Mouse (Mus musculus): Measurements from ENCODE around the gene Sirt4.

The Sirt4 gene

DNA sequence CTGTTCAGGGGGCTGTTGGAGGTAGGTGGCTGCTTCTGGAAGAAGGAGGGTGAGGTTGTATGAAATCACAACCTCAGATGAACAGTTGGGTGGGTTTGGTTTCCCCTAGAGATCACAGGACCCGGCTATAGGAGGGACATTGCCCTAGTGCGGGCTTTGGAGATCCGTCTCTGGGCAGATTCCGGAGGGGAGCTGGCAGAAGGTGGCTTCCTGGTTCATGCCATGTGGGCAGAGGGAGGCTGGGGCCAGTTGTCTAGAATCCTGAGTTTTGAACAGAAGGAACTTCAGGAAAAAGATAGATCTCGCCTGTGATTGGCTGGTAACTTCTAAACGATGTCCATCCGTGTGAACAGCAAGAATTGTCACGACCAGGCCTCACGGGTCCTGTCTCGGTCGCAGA lies 52.1 kb downstream of the Sirt4 start:
- no peak for DNase-seq

DNA sequence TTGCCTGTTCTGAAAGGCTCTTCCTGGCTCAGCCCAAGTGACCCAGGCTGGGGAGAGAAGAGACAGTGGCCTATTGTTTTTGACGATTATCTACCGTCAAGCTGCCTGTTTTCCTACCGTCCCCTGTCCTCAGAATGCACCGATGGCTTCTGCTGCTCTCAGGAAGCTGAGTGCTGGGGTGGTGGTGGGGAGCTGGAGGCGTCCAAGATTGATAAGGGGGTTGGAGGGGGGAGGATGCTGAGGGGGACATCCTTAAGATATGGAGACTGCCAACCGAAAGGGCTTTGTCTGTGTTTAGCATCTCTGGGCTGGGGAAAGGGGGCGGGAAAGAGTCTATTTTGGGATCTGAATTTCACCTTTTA lies 52.6 kb downstream of the Sirt4 start:
- DNase-seq: no peak

DNA sequence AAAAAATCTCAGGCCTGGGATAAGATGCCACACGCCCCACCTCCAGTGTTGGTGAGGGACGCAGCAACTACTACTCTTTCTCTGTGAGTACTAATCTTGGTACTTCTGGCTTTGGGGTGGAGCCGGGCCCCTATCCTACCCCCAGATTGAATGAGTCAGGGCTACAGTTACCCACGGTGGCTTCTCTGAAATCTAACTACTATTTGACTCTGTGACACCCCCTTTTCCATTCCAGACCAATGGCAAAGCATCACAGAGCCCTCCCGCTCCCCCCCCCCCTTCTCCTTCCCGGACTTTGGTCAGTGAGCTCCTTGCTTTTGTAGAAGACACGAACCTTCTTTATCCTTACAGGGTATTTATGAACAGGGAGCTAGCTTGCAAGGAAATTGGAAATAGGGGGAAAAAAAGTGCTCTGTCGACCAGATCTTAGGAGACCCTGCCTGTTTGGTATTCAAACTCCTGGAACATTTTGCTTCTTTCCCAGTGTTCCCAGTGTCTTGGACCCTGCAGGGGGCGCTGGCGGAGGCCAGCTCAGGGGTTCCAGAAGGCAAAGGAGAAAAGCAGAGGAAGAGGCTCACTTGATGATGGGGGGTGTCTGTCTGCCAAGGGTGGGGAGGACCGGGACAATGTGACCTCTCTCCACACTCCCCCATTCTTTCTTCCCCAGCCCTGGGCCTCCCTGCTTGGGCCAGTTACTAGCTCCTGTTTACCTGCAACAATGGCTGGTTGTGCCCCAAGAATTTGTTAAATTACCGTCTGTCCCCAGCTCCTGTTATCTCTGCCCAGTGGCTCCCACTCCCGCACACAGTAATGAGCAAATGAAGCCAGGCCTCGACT lies 53.2 kb downstream of the Sirt4 start:
- no peak for DNase-seq

DNA sequence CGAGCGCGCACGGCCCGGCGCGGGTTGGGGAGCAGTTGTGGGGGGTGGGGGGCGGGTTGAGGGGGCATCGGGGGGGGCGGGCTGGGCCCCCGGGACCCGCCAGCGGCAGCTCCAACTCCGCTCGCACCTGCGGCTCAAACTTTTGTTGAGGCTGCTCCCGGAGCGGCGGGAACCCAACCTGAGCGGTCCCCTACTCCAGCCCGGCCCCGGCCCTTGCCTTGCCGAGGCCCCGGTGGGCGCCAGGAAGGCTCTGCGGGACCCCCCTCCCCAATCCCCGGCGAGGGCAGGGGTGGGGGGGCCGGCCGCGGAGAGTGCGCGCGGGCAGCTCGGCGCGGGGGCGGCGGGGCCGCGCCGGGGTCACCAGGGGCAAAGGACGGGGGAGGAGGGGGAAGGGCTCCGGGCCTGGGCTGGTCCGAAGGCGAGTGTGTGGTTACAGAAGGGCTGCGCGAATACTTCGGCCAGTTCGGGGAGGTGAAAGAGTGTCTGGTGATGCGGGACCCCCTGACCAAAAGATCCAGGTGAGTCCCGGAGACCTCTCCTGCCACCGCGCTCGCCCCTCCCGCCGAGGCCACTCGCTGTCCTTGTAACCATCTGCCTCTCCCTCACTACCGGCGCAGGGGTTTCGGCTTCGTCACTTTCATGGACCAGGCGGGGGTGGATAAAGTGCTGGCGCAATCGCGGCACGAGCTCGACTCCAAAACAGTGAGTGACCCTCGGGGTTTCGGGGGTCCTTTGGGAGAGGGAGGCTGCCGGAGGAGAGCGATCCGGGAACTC lies 54.2 kb downstream of the Sirt4 start:
- no peak for DNase-seq

DNA sequence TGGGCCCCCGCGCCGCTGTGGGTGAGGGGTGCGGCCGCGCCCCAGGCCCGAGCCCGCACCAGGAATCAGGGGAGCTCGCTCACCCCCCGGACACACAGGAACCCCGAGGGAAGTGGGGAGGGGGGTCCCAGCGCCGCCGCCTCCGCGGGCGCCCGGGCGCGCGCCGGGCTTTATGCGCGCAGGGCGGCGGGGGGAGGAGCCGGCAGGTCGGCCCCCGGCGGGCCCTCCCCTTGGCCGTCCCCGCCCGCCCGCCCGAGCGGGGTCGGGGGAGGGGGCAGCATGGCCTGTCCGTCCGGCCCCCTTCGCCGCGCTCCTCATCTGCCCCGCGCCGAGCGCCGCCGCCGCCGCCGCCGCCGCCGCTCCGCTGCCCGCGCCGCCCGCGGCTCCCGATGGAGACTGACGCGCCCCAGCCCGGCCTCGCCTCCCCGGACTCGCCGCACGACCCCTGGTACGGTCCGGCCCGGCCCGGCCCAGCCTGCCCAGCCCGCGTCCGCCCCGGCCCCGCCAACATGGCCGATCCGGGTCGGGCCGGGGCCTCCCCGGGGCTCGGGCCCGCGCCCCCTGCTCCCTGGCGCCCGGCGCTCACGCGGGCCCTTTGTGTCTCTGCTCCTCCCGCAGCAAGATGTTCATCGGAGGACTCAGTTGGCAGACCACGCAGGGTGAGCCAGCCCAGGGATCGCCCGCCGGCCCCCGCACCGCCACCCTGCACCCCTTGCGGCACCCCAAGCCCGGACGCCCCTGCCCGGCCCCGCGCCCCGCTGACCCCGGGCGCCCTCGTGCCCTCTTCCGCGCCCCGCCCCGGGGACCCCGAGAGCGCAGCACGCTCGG lies 55.0 kb downstream of the Sirt4 start, which contains the start of gene Msi1:
Gene Msi1 (plus strand): TSS at position 241 of the 828 bp plus-strand sequence.
- no peak for DNase-seq

DNA sequence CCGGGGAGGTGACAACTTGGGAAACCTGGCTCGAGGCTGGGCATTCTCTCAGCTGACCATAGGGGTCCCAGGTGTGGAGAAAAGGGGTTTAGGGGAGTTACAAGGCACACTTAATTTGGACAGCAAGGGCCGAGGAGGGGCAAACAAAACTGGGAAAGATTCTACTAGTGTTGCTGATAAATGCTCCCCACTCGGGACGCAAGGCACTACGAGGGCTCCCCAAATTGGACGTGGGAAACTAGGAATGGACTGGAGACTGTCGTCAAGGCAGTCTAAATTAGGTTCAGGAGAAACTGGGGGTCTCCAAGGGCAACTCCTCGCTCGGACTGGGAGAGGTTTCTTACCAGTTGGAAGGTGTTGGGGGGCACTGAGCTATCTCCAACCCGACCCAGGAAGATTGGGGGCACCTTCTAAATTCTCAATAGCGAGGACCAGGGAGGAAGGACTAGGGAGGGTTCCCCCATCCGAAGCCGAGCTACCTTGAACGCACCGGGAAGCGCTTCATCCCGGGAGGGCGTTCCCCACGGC lies 55.6 kb downstream of the Sirt4 start:
- DNase-seq: no peak

All from right cerebral cortex, adult 18-20 months (tissue).